Mouse (Mus musculus) limb, embryonic 12.5 days (tissue): Measurements from ENCODE around the gene Acer2. TPM values are rescaled to one million over a fixed set of nuclear protein-coding genes. Genes with fewer than 3 reads are reported as not detected.
A peak's percentile ranks its signal among the peaks of the same experiment; 100 is the strongest.

Source experiments
- ATAC-seq: fragments of 200-750 bp; cut with Nextera tagmentation; 2 replicates; pipeline ENCODE4 v1.8.0; 2017; ENCODE audit warnings: low read depth, moderate TSS enrichment; ENCODE audit not compliant: insufficient number of reproducible peaks, insufficient read depth, low FRiP score, low TSS enrichment
- H3K27ac ChIP-seq: fragments of 300-500 bp; sonication (generic); 2 replicates; pipeline ENCODE4 v1.5.1; 2016; ENCODE audit warnings: mild to moderate bottlenecking, moderate library complexity
- H3K27me3 ChIP-seq: fragments of 300-500 bp; sonication (generic); 2 replicates; pipeline ENCODE4 v1.6.1; 2016; ENCODE audit warnings: mild to moderate bottlenecking, moderate library complexity
- H3K36me3 ChIP-seq: fragments of 300-500 bp; sonication (generic); 2 replicates; pipeline ENCODE4 v1.6.1; 2016; ENCODE audit warnings: mild to moderate bottlenecking, moderate library complexity
- H3K4me1 ChIP-seq: fragments of 300-500 bp; sonication (generic); replicated peaks from 2 replicates; pipeline ENCODE4 v1.6.1; 2016
- H3K4me2 ChIP-seq: fragments of 300-500 bp; sonication (generic); 2 replicates; pipeline ENCODE4 v1.6.1; 2016; ENCODE audit warnings: mild to moderate bottlenecking, moderate library complexity
- H3K4me3 ChIP-seq: fragments of 300-500 bp; sonication (generic); replicated peaks from 2 replicates; pipeline ENCODE4 v1.5.1; 2016; ENCODE audit warnings: mild to moderate bottlenecking
- H3K9ac ChIP-seq: fragments of 300-500 bp; sonication (generic); replicated peaks from 2 replicates; pipeline ENCODE4 v1.6.1; 2016; ENCODE audit warnings: mild to moderate bottlenecking, moderate library complexity
- H3K9me3 ChIP-seq: fragments of 300-500 bp; sonication (generic); 2 replicates; pipeline ENCODE4 v1.6.1; 2016; ENCODE audit warnings: mild to moderate bottlenecking, moderate library complexity
- WGBS: fragments of 180-500 bp; shearing (Covaris S2); methylation state at CpG from one replicate; pipeline ENCODE4 v1.1.7; 2016; 5-methylcytosine and 5-hydroxymethylcytosine counted together
- polyA plus RNA-seq: library from polyadenylated mRNA; unstranded; fragments of >200 nt; fragmentation: Nextera tagmentation; extraction: Ambion mirVana; gene quantifications from 2 replicates; pipeline ENCODE4 v1.2.1, GENCODE M21; 2016

Acer2 gene
- polyA plus RNA-seq, 1 experiment from 2014 or later, result 19.7 TPM

DNA sequence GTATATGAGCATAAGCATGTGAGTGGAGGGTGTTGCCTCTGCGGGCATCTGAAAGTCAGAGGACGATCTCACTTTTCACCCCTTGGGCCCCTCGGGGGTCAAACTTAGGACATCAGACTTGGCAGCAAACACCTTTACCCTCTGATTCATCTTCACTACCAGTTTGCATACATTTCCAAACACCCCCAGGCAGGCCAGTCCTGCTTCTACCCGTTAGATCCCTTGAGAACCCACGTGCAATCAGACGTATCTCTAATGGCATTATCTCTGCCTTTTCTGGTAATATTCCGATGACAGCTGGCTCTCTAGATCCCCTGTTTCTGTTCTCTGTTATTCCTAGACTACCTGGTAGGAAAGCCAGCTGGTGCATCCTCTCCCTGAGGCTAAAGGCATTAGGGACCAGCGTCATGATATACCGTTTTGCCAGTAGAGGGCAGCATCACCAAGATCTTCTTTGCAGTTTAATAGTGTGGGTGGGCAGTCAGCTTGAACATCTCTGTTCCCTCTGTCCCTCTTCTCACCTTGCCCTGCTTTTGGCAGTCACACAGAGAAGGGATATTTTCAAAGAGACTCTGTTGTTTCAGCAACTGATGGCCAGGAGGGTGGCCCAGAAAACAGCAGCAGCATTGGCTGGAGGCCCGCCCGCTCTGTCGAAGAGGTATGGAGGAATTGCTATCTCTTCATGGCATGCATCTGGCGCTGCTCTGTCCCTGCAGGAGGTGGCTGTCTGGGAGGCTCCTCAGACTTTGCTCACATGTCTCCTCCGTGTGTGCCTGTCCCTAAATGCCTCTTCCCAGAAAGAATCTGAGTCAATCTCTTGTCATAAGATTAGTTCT lies 83.6 kb downstream of the Acer2 start:
- WGBS, result 44% methylated on average over 14 of the region's 14 CpGs
- Histone ChIP-seq H3K36me3 (no peaks in the 10 kb centered on the region), H3K27me3 (peaks cover 5% of the 10 kb centered on the region; the same call in 1 of the 2 replicates), H3K27ac (no peak overlapping the region), H3K9ac (no peak overlapping the region), H3K4me2 (peak overlapping the region; percentile 23; the same call in 1 of the 2 replicates), H3K9me3 (no peaks in the 10 kb centered on the region), H3K4me3 (no peak overlapping the region), H3K4me1 (no peaks in the 10 kb centered on the region)
- no peak for ATAC-seq

DNA sequence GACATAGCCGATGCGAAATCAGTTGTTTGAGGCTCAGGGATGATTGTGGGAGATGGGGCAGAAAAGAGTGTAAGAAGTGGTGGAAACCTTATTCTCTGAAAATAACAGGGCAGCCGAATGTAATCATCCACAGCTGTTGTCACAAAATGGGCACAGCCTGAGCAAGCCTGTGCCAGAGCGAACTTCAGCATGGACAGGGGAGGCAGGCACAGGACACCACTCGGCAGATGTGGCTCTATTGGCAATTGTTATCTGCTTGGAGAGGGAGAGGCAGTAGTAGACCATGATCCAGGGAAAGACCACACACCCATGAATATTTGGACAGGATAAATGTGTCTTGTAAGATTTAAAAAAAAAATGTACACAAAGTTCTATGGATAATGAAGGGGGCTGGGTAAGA lies 103.1 kb downstream of the Acer2 start:
- ATAC-seq, result no peak
- H3K4me3 ChIP-seq, result no peak overlapping the region
- peaks cover 5% of the 10 kb centered on the region; the same call in 1 of the 2 replicates for H3K9me3 ChIP-seq
- H3K36me3 ChIP-seq, result no peaks in the 10 kb centered on the region
- no peaks in the 10 kb centered on the region for H3K27me3 ChIP-seq
- H3K4me1 ChIP-seq, result no peaks in the 10 kb centered on the region
- no peak overlapping the region for H3K27ac ChIP-seq
- no peak overlapping the region for H3K4me2 ChIP-seq
- 85% methylated on average over 5 of the region's 5 CpGs for WGBS
- no peak overlapping the region for H3K9ac ChIP-seq

Other genes with a start within 250 kb of the Acer2 start
- gene Plin2, start 204.3 kb upstream of the Acer2 start, polyA plus RNA-seq, result 79.0 and 83.0 TPM in 2 replicates
- 9.3 and 9.9 TPM in 2 replicates for gene Dennd4c, start 125.8 kb upstream of the Acer2 start, polyA plus RNA-seq
- 686 and 699 TPM in 2 replicates for gene Rps6, start 17.0 kb upstream of the Acer2 start, polyA plus RNA-seq